Mouse (Mus musculus) brain, embryonic 14.5 days (tissue): ENCODE data around the gene Hist1h1t. TPM values are rescaled to one million over a fixed set of nuclear protein-coding genes. Genes with fewer than 3 reads are reported as not detected.

Experiments used
- DNase-seq: peaks from one replicate; pipeline ENCODE4 v3.0.0-alpha.2; 2011; ENCODE audit warnings: low read depth
- CTCF ChIP-seq: fragments of 200-500 bp; IDR thresholded peaks from 2 replicates; pipeline ENCODE4 v1.5.1; 2012; ENCODE audit warnings: inconsistent platforms, mild to moderate bottlenecking, moderate library complexity, borderline replicate concordance; ENCODE audit not compliant: insufficient read depth, insufficient read length; ENCODE audit errors: extremely low read depth
- POLR2A ChIP-seq: fragments of 200-500 bp; IDR thresholded peaks from 2 replicates; pipeline ENCODE4 v1.6.1; 2012; ENCODE audit warnings: mild to moderate bottlenecking, inconsistent platforms, borderline replicate concordance; ENCODE audit not compliant: poor library complexity, insufficient read depth, insufficient read length, severe bottlenecking; ENCODE audit errors: extremely low read depth
- polyA plus RNA-seq: library from polyadenylated mRNA; depleted of rRNA; stranded (reverse); fragments of >200 nt; gene quantifications from 2 replicates; pipeline ENCODE4 v1.2.3, GENCODE M21; 2012; rRNA removed

Hist1h1t gene
- polyA plus RNA-seq, 1 experiment = not detected

DNA sequence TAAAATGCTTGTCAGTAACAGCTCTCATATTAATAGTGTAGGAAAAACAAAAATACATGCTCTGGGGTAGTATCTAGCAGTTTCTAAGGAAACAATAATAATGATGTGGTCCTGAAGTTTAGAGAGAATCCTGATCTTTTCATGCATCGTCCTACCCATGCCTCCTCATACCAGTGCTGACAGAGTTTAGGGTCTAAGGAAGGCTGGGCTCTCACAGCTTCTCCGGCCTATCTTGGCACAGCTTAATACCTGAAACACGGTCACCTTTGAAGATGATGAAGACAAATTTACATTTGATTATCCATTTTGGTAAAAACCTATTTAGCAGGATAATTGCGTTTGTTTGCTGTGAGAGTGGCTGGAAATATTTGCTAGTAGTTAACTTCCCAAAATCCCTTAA is 48.3 kb downstream of the Hist1h1t start:
- TF ChIP-seq CTCF (no peak), POLR2A (no peak)
- no peak for DNase-seq

DNA sequence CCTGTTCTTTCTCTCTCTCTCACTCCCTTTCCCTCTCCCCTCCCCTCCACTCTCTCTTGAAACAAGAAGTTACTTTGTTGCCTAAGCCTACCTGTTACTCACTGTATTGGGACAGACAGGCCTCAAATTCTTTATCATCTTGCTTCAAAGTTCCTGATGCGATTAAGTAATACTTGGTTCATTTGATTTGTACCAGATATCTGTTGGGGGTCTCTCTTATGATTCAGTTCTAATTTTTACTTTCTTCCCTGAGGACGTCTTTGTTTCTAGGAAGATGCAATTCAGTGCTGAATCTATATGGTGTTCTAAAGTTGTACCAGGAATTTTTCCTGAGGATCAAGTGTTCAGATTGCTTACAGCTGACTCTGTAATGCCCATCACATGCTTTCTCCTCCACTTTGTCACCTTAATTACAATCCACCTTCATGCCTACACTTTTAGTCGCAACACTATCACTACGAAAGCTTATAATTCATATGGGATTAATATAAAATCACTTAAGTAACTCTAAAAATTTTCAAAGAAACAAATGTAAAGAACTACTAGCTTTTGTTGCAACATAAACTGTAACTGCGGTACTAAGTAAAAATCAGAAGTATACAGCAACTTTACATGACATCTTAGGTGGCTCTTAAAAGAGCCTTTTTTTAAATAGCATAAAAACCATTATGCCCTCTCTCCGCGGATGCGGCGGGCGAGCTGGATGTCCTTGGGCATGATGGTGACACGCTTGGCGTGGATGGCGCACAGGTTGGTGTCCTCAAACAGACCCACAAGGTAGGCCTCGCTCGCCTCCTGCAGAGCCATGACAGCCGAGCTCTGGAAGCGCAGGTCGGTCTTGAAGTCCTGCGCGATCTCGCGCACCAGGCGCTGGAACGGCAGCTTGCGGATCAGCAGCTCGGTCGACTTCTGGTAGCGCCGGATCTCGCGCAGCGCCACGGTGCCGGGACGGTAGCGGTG is 49.1 kb downstream of the Hist1h1t start:
- TF ChIP-seq CTCF (no peak), POLR2A (no peak)
- peak; percentile 28 for DNase-seq

DNA sequence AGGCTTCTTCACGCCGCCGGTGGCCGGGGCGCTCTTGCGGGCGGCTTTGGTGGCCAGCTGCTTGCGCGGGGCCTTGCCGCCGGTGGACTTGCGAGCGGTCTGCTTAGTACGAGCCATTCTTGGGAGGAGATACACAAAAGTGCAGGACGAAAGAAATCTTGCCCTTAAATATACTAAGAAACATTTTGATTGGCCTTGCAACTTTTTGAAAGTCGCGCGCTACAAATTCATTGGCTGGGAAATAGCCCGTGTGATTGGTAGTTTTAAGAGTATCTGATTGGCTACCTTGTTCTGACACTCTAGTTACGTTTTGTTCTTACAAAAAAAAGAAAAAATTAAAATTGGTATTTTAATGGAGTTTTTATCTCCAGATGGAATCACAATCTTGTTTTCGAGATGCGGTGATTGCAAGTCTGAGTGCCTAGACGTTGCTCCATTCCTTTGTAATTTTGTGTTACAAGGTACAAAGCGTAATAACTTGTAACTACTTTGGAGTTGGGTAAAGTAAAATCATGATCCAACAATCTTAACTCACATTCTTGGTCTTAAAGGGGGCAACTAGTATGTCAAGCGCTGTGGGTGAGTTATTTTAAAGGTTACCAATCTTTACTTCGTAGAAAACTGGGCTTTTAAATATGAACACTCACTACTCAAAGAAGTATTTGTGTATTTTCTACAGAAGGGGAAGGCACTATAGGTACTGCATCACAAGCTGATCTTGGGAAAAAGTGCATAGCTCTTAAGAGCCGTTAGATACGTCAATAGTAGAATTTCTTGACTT is 50.0 kb downstream of the Hist1h1t start, which contains the start of gene Hist1h3c:
Gene Hist1h3c, minus strand, starts transcription at position 222 of the 781 bp plus-strand sequence.
- DNase-seq = peak; percentile 98
- TF ChIP-seq POLR2A = no peak; the same call in 1 of the 2 replicates
- no peak for TF ChIP-seq CTCF

Other genes starting within 250 kb of the Hist1h1t start
- 0.05 and 0.12 TPM in 2 replicates for gene Btn1a1, start 229.9 kb upstream of the Hist1h1t start, polyA plus RNA-seq
- gene Btn2a2, start 207.0 kb upstream of the Hist1h1t start, polyA plus RNA-seq = 0.03 and 0.11 TPM in 2 replicates
- gene Hist1h4h, start 164.8 kb upstream of the Hist1h1t start, polyA plus RNA-seq = 23.3 and 31.7 TPM in 2 replicates
- gene Hist1h2af, start 161.9 kb upstream of the Hist1h1t start, polyA plus RNA-seq = 474 and 536 TPM in 2 replicates
- gene Hist1h3g, start 160.4 kb upstream of the Hist1h1t start, polyA plus RNA-seq = 25.5 and 42.1 TPM in 2 replicates
- gene Hist1h2bh, start 152.4 kb upstream of the Hist1h1t start, polyA plus RNA-seq = 4.4 and 4.7 TPM in 2 replicates
- gene Hist1h3f, start 151.8 kb upstream of the Hist1h1t start, polyA plus RNA-seq = 4.5 and 5.5 TPM in 2 replicates
- gene Hist1h4f, start 144.2 kb upstream of the Hist1h1t start, polyA plus RNA-seq = 17.2 and 25.6 TPM in 2 replicates
- gene Hist1h1d, start 142.6 kb upstream of the Hist1h1t start, polyA plus RNA-seq = 0.39 and 0.51 TPM in 2 replicates
- 34.2 and 40.6 TPM in 2 replicates for gene Hist1h3e, start 133.4 kb upstream of the Hist1h1t start, polyA plus RNA-seq
- 17.9 and 18.0 TPM in 2 replicates for gene Hist1h2ae, start 124.6 kb upstream of the Hist1h1t start, polyA plus RNA-seq
- 44.4 and 68.0 TPM in 2 replicates for gene Hist1h2bg, start 124.4 kb upstream of the Hist1h1t start, polyA plus RNA-seq
- 15.0 and 21.6 TPM in 2 replicates for gene Hist1h2bf, start 121.6 kb upstream of the Hist1h1t start, polyA plus RNA-seq
- gene Hist1h2ad, start 121.4 kb upstream of the Hist1h1t start, polyA plus RNA-seq = 7.2 and 13.6 TPM in 2 replicates
- gene Hist1h3d, start 120.1 kb upstream of the Hist1h1t start, polyA plus RNA-seq = 21.8 and 24.7 TPM in 2 replicates
- 6.5 and 18.7 TPM in 2 replicates for gene Hist1h4d, start 114.2 kb upstream of the Hist1h1t start, polyA plus RNA-seq
- 3.5 TPM in 2 replicates for gene Hist1h2be, start 74.7 kb upstream of the Hist1h1t start, polyA plus RNA-seq
- 5.8 and 7.8 TPM in 2 replicates for gene Hist1h1e, start 73.3 kb upstream of the Hist1h1t start, polyA plus RNA-seq
- 1.7 and 1.8 TPM in 2 replicates for gene Hist1h2ac, start 11.9 kb upstream of the Hist1h1t start, polyA plus RNA-seq
- gene Hist1h2bc, start 11.6 kb upstream of the Hist1h1t start, polyA plus RNA-seq = 32.0 and 48.5 TPM in 2 replicates
- 4.6 and 11.6 TPM in 2 replicates for gene Hist1h4c, start 2.6 kb downstream of the Hist1h1t start, polyA plus RNA-seq
- gene Hfe, start 15.0 kb downstream of the Hist1h1t start, polyA plus RNA-seq = 1.7 and 2.3 TPM in 2 replicates
- gene Hist1h1c, start 43.0 kb downstream of the Hist1h1t start, polyA plus RNA-seq = 12.1 and 16.0 TPM in 2 replicates
- 30.4 and 54.0 TPM in 2 replicates for gene Hist1h3c, start 49.8 kb downstream of the Hist1h1t start, polyA plus RNA-seq
- gene Hist1h2bb, start 50.9 kb downstream of the Hist1h1t start, polyA plus RNA-seq = 11.1 and 17.5 TPM in 2 replicates
- 34.0 and 49.9 TPM in 2 replicates for gene Hist1h2ab, start 55.3 kb downstream of the Hist1h1t start, polyA plus RNA-seq
- gene Hist1h3b, start 56.5 kb downstream of the Hist1h1t start, polyA plus RNA-seq = 49.2 and 55.6 TPM in 2 replicates
- gene Hist1h4b, start 61.2 kb downstream of the Hist1h1t start, polyA plus RNA-seq = 17.9 and 20.4 TPM in 2 replicates
- 11.6 and 33.9 TPM in 2 replicates for gene Hist1h4a, start 65.4 kb downstream of the Hist1h1t start, polyA plus RNA-seq
- 22.8 and 41.9 TPM in 2 replicates for gene Hist1h3a, start 66.6 kb downstream of the Hist1h1t start, polyA plus RNA-seq
- gene Hist1h1a, start 67.9 kb downstream of the Hist1h1t start, polyA plus RNA-seq = 3.8 and 4.0 TPM in 2 replicates
- gene Trim38, start 74.1 kb downstream of the Hist1h1t start, polyA plus RNA-seq = not detected in 2 replicates
- gene Slc17a2, start 111.2 kb downstream of the Hist1h1t start, polyA plus RNA-seq = not detected in 2 replicates
- gene Slc17a3, start 143.6 kb downstream of the Hist1h1t start, polyA plus RNA-seq = not detected in 2 replicates
- not detected in 2 replicates for gene Slc17a1, start 171.9 kb downstream of the Hist1h1t start, polyA plus RNA-seq
- not detected in 2 replicates for gene Slc17a4, start 219.2 kb downstream of the Hist1h1t start, polyA plus RNA-seq
- not detected in 2 replicates for gene Hist1h2ba, start 238.3 kb downstream of the Hist1h1t start, polyA plus RNA-seq
- not detected in 2 replicates for gene Hist1h2aa, start 238.6 kb downstream of the Hist1h1t start, polyA plus RNA-seq